Mouse (Mus musculus) NIH3T3 (cell line): ENCODE results near the gene Aes.
A peak's percentile ranks its signal among the peaks of the same experiment; 100 is the strongest.

Experiments
- DNase-seq: peaks from one replicate; pipeline ENCODE4 v3.0.0-alpha.2; 2012; ENCODE audit warnings: low read depth

Aes gene

DNA sequence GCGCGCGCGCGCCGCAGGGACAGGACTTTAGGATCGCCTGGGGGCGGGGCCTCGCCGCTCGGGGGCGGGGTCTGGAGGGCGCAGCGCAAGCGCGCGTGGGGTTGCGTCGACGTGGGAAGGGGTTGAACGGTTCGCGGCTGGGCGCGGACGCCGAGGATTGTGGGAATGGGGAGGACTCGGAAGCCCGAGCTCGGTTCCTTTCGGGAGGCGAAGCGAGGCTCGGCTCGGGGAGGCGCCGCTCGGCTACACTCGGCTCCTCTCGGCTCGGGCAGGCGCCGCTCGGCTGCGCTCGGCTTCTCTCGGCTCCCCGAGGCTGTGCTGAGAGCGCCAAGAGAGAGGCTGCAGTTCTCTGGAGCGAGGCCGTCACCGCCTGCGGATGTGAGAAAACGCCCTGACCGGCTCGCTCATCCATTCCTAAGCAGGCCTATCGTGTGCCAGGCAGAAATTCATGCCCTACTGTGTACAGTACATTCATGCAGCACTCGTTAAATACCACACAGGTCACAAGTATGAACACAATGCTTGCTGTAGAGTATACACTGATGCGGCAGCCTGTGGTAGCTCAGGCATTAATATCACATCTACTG is 14.0 kb upstream of the Aes start, which contains the start of gene Gna11:
Gna11 (minus strand) TSS at position 30 of the 587 bp plus-strand sequence.
- DNase-seq, result peak; percentile 100

- DNase-seq, result no peak
Measured at GRCm38 (mm10) chr10:81546332-81546731, 13.0 kb upstream of the Aes start.

DNA sequence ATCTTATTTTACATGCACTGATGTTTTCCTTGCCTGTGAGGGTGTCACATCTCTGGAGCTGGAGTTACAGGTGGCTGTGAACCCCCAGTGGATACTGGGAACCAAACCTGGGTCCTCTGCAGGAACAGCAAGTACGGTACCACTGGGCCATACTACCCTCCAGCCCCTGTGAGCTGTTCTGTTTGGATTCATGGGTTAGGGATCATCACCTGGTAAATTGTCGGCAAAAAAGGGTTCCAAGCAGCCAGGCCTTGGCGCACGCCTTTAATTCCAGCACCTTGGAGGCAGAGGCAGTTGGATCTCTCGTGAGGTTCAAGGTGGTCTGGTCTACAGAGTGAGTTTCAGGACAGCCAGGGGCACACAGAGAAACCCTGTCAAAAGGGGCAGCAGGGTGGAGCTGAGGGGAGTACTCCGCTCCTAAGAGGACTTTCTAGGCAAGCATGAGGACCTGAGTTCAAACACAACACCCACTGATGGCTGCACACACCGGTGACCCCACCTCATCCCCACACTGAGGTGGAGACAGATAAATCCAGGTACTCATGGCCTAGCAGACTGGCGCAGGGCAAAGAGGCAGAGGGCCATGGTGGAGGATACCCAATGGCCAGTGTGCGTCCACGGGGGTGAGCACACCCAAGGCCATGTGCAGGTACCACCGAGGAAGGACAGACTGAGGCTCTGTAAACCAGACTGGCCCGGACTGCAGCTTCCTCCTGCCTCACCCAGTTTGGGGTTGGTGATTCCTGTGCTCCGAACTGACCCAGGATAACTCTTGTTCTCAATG is 12.3 kb upstream of the Aes start:
- DNase-seq, result no peak

- DNase-seq, result no peak
Measured at GRCm38 (mm10) chr10:81548944-81549343, 10.3 kb upstream of the Aes start.

- peak; percentile 84 for DNase-seq
Measured at GRCm38 (mm10) chr10:81550257-81550656, 9.0 kb upstream of the Aes start.

GRCm38 (mm10) chr10:81551597-81552102 is 7.6 kb upstream of the Aes start:
- peak; percentile 96 for DNase-seq

DNA sequence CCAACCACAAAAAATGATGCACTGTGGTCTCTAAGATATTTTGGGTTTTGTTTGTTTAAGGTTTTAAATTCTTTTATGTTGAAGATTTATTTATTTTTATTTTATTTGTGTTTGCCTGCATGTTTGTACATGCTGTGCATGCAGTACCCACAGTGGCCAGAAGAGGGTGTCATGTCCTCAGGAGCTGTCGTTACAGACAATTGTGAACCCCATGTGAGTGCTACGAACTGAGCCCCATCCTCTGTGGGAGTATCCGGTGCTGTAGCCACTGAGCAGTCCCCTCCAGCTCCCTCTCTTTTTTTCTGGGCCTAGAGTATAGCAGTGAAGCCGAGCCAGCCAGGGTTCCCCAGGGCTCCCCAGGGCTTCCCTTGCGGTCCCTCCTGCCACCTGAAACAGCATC is 6.1 kb upstream of the Aes start:
- peak; percentile 69 for DNase-seq

DNA sequence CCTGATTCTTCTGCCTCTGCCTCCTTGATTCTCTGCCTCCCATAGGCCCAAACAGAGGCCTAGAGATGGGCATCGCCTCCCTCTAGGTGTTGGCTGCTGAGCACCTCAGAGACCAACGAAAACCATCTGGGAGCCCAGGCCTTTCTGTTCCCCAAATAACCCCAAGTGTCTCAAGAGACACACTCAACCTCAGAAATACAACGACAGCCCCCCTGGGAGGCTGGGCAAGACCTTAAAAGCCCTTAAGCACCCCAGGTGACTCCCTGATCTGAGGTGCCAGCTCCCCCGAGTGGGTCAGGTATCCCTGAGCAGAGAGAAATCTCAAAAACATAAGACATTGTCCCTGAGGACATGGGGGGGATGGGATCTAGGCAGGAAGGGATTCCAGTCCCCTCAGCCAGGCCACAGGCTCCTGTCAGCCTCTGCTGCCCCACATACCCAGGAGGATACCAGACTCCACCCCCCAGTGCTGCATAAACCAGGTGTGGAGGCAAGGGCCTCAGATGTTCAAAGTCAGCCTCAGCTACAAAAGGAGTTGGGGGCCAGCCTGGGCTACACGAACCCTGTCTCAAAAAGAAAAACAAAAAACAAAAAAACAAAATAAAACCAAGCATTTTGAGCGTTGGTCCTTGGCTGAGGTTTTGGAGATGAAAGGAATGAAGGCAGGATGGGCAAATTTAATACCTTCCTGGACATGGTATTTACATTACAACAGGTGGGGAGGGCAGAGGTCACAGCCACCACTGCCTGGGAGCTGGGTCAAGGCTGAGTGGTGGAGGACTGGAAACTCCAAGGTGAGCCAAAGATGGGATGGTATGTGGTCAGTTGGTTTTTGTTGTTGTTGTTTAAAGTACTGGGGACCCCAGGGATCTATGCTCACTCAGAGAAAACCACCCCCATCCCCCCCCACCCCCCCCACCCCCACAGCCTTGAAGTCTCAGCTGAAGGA is 5.2 kb upstream of the Aes start:
- DNase-seq, result no peak

DNA sequence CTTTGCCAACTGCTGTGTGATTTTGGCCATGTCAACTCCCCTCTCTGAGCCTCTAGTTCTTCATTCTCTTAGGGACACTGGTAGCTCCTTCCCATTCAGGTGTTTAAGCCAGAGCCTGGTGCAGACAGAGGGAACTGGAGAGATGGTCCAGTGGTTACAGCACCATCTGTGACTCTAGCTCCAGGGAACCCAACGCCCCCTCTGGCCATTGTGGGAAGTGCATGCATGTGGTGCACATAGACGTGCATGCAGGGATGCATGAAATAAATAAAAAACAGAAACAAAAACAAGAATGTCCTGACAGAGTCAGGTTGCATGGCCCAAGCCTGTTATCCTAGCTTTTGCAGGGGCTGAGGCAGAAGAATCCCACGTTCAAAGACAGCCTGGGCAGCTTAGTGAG is 3.0 kb upstream of the Aes start:
- DNase-seq, result peak; percentile 46

DNA sequence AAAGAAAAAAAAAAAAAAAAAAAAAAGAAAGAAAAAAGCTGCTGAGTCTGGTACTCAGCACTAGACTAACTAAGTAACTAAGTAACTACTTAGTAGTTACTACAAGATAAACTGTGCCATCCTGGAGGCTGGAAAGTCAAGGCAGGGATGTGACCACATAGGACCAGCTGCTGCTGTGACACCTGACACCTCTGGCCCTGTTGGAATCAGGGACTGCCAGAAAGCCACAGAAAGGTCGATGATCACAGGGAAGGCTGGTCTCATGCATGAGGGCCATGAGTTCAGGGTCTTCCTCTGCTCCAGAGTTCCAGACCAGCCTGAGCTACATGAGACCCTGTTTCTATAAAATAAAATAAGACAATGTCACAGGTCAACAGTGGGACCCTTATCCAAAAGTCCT is 1.8 kb upstream of the Aes start:
- no peak for DNase-seq

DNA sequence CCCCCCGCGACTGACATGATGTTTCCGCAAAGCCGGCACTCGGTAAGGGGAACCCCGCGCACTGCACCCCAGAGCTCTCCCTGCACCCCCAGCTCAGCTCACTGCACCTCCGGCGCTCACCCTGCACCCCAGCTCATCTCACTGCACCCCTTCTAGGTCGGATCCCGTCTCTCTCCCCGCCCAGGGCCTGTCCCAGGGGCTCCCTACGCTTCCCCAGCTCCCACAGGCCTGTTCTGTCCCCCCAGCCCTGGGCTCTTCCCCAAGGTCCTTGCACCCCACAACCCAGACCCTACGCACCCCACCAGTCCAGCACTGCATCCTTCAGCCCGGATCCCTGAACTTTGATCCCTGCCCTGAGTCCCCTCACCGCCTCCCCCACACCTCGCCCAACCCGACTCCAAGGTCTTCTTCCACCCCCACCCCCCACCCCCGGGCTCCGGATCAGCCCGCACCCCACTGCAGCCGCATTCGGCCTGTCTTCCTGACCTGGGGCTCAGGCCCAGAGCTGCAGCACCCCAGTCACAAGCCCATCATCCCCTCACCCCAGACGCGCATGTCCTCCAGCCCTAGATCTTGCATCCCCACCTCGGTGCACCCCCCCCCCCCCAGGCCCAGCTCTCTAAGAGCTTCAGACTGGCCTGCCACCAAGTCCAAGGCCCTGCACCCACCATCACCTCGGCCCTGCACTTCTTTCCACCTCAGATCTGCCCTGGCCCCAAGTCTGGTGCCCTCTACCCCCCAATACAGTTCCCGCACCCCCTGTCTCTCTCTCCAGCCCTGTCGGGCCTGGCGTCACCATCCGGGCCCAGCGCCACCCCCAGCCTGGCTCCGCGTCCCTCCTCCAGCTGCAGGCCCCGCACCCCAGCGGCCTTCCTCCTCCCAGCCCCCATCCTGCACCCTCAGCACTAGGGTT is 595 bp downstream of the Aes start:
- peak; percentile 73 for DNase-seq

- peak; percentile 37 for DNase-seq
Measured at GRCm38 (mm10) chr10:81560719-81561459, 1.6 kb downstream of the Aes start.

GRCm38 (mm10) chr10:81562411-81562810 is 3.1 kb downstream of the Aes start:
- no peak for DNase-seq

DNA sequence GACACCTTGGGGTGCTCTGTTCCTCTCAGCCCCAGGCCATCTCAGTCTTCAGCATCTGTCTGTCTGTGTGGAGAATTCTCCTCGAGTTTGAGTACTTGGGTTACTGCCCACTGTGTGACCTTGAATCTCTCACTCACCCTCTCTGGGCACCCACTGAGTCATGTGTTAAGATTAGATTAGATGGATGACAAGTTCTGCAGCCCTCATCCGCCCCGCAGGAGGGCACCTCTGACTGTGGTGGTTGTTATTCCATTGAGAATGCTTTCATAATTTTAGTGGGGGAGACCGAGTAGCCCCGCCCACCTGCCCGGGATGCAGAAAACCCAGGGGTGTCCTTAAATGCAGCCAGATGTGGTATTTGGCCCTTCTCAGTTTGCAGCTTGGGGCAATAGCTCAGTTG is 4.2 kb downstream of the Aes start:
- peak; percentile 96 for DNase-seq

DNA sequence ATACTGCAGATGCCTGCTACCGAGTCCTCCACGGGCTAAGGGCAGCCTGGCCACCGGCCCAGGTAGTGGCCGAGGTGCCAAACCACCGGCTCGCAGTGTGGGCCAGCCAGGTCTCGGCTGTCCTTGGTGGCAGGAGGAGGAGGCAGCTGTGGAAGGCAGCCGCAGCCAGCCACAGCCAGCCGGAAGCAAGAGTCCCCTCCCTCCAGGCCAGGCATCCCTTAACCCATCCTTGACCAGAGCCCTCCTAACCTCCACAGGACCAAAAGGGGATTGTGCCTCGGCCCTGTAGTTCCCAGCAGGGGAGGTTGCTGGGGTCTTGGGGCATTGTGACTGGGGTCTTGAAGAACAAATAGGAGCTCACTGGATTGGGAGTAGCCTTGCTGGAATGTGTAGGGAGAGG is 4.9 kb downstream of the Aes start:
- peak; percentile 67 for DNase-seq

- peak; percentile 67 for DNase-seq
Measured at GRCm38 (mm10) chr10:81564734-81565133, 5.4 kb downstream of the Aes start.

- no peak for DNase-seq
Measured at GRCm38 (mm10) chr10:81565257-81566228, 6.3 kb downstream of the Aes start.

DNA sequence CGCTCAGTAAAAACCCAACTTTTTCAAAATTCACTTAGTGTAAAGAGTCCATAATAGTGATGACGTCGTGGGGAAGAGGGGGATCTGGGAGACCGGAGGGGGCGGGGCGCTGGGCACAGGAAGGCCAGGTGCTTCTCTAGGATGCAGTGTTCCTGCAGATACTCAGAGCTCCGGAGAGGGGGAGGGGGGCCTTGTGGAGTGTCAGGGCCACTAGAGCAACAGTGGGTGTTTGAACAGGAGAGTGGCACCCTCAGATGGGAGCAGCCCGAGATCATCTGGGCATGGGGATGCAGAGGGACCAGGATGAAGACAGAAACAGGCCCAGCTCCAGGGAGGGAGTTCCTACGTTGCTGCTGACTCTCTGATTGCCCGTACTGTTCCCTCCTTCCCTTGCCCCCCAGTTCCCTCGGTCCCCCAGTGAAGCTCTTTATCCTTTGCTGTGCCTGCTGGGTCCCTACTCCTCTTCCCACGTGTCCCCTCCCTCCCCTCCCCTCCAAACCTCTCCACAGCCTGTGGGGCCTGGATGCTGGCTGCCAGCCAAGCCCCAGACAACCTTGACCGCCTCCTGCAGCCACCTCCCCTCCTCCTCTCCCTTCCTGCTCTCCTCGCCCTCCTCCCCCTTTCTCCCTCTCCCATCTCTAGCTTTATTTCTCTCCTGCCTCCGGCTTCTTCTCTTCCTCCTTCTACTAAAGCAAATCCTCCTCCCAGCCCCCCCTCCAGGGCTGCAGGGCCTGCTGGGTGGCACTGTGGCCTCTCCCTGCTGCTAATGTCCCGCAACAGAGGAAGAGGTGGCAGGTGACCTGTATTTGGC is 9.3 kb downstream of the Aes start:
- peak; percentile 71 for DNase-seq
